21 mouse cellular contexts compared by ENCODE assay signal in genomic region chr11:74433000-74433399, GRCm38 (mm10).
A peak's percentile ranks its signal among the peaks of the same experiment; 100 is the strongest.
DNase-seq lines count a peak whose midpoint lies in the region; ATAC-seq and TF ChIP-seq lines count a peak whose summit lies in the region.
"Had no signal": no experiment of that assay in that cellular context is flagged by ENCODE, and none has a peak within 500 bp of the region (broad histone marks: within the 10 kb centered on the region; RNA-seq: fewer than 3 reads in every experiment).

No protein-coding gene starts in this region.

- no peaks in the 10 kb centered on the region for H3K9me3 ChIP-seq in heart, embryonic 15.5 days (replicated peaks)
- H3K9me3 ChIP-seq in forebrain, embryonic 15.5 days, result no peaks in the 10 kb centered on the region
- H3K9me3 ChIP-seq: embryonic facial prominence, embryonic 15.5 days; limb, embryonic 13.5 days; liver, embryonic 12.5 days; midbrain, embryonic 12.5 days had no signal

- no peak overlapping the region for H3K27ac ChIP-seq in cerebellum, adult 2 months (ENCODE audit: insufficient read depth, low read length)
- peak overlapping the region; percentile 82 for H3K27ac ChIP-seq in heart, embryonic 15.5 days
- H3K27ac ChIP-seq in forebrain, embryonic 15.5 days (replicated peaks), result no peak overlapping the region
- H3K27ac ChIP-seq: embryonic facial prominence, embryonic 15.5 days; limb, embryonic 13.5 days; liver, embryonic 12.5 days; midbrain, embryonic 12.5 days had no signal

- no peaks in the 10 kb centered on the region for H3K36me3 ChIP-seq in heart, embryonic 15.5 days
- no peaks in the 10 kb centered on the region for H3K36me3 ChIP-seq in forebrain, embryonic 15.5 days
- H3K36me3 ChIP-seq: embryonic facial prominence, embryonic 15.5 days; limb, embryonic 13.5 days; liver, embryonic 12.5 days; midbrain, embryonic 12.5 days had no signal

- H3K4me1 ChIP-seq in cerebellum, adult 2 months (ENCODE audit: control insufficient read depth, insufficient read depth, low read length), result no peaks in the 10 kb centered on the region
- peaks cover 25% of the 10 kb centered on the region for H3K4me1 ChIP-seq in heart, embryonic 15.5 days (replicated peaks)
- 0 out of 2 replicates have a peak, but pooled peaks cover 5% of the 10 kb centered on the region for H3K4me1 ChIP-seq in forebrain, embryonic 15.5 days
- H3K4me1 ChIP-seq: embryonic facial prominence, embryonic 15.5 days; limb, embryonic 13.5 days; liver, embryonic 12.5 days; midbrain, embryonic 12.5 days had no signal

- TF ChIP-seq POLR2A in cerebellum, adult 2 months (IDR thresholded peaks at IDR 0.05; ENCODE audit: borderline replicate concordance, insufficient read depth, low read length), result no peak

- no peak overlapping the region for H3K4me3 ChIP-seq in cerebellum, adult 2 months (replicated peaks; ENCODE audit: insufficient read depth, low read depth, low read length)
- H3K4me3 ChIP-seq in heart, embryonic 15.5 days, result no peak overlapping the region
- no peak overlapping the region for H3K4me3 ChIP-seq in forebrain, embryonic 15.5 days
- H3K4me3 ChIP-seq: embryonic facial prominence, embryonic 15.5 days; limb, embryonic 13.5 days; liver, embryonic 12.5 days; midbrain, embryonic 12.5 days had no signal

- DNase-seq in cerebellum, adult 2 months, result peak; percentile 20 to 31
- peak; percentile 60 to 80 for DNase-seq in heart, adult 18-20 months
- DNase-seq in heart, postnatal 25 days (ENCODE audit: low spot score), result no peak
- DNase-seq in adrenal gland, postnatal 4 days (ENCODE audit: low spot score in 2 of 2), result no peak
- DNase-seq in frontal cortex, postnatal 25 days (ENCODE audit: low spot score in 2 of 2), result no peak
- DNase-seq: adrenal gland, postnatal 14 days; gastrocnemius, postnatal 25 days; kidney, postnatal 25 days; lung, adult 18-20 months; lung, postnatal 10 days; right cerebral cortex, postnatal 14 days had no signal

- 54% methylated on average over 4 of the region's 4 CpGs for WGBS in cerebellum, adult 2 months
- 42% methylated on average over 4 of the region's 4 CpGs for WGBS in heart, embryonic 15.5 days
- WGBS in forebrain, embryonic 15.5 days, result 84% methylated on average over 4 of the region's 4 CpGs

- intact Hi-C loops in heart, postnatal 25 days (cut with DNase I), result no loop called here

- no peak for ATAC-seq in cerebellum, adult (ENCODE audit: insufficient number of reproducible peaks, low FRiP score, low TSS enrichment)
- no peak for ATAC-seq in heart, embryonic 15.5 days (replicated peaks; ENCODE audit: insufficient number of reproducible peaks, insufficient read depth, low FRiP score, low read depth)
- ATAC-seq in forebrain, embryonic 15.5 days (replicated peaks), result no peak
- ATAC-seq: forebrain, embryonic 16.5 days; hindbrain, embryonic 16.5 days; intestine, embryonic 16.5 days; liver, embryonic 12.5 days had no signal

- H3K4me2 ChIP-seq in heart, embryonic 15.5 days, result no peak overlapping the region
- H3K4me2 ChIP-seq in forebrain, embryonic 15.5 days (replicated peaks), result no peak overlapping the region
- H3K4me2 ChIP-seq: embryonic facial prominence, embryonic 15.5 days; limb, embryonic 13.5 days; liver, embryonic 12.5 days; midbrain, embryonic 12.5 days had no signal

- no peak overlapping the region for H3K9ac ChIP-seq in heart, embryonic 15.5 days
- H3K9ac ChIP-seq in forebrain, embryonic 15.5 days (replicated peaks), result no peak overlapping the region
- H3K9ac ChIP-seq: embryonic facial prominence, embryonic 15.5 days; limb, embryonic 13.5 days; liver, embryonic 12.5 days; midbrain, embryonic 12.5 days had no signal

- TF ChIP-seq CTCF in cerebellum, adult 2 months (IDR thresholded peaks at IDR 0.05; ENCODE audit: borderline replicate concordance, insufficient read depth, low read depth, low read length), result no peak

- no peaks in the 10 kb centered on the region; the same call in 1 of the 2 replicates for H3K27me3 ChIP-seq in cerebellum, adult 2 months (ENCODE audit: control insufficient read depth, insufficient read depth, low read length)
- no peaks in the 10 kb centered on the region for H3K27me3 ChIP-seq in heart, embryonic 15.5 days
- H3K27me3 ChIP-seq in forebrain, embryonic 15.5 days, result no peaks in the 10 kb centered on the region
- H3K27me3 ChIP-seq: embryonic facial prominence, embryonic 15.5 days; limb, embryonic 13.5 days; liver, embryonic 12.5 days; midbrain, embryonic 12.5 days had no signal

Comparison
In these comparisons a context has a peak if more than half of its experiments do, and no peak if none do; other contexts are left out.
1. DNase-seq: peak in cerebellum, adult 2 months (2 of 2) and heart, adult 18-20 months (2 of 2); none in heart, postnatal 25 days (single experiment), adrenal gland, postnatal 4 days (0 of 2) and frontal cortex, postnatal 25 days (0 of 2).